Comparison of ENCODE assay signal across 15 mouse cellular contexts in genomic region chr16:77502916-77503315, GRCm38 (mm10).
DNase-seq lines count a peak whose midpoint lies in the region; ATAC-seq and TF ChIP-seq lines count a peak whose summit lies in the region.
"Had no signal": no experiment of that assay in that cellular context is flagged by ENCODE, and none has a peak within 500 bp of the region (broad histone marks: within the 10 kb centered on the region; RNA-seq: fewer than 3 reads in every experiment).

No protein-coding gene starts in this region.

- no peak for TF ChIP-seq CTCF in cortical plate, adult 2 months (IDR thresholded peaks at IDR 0.05; ENCODE audit: extremely low read depth, insufficient read depth, low read length)

- no peaks in the 10 kb centered on the region for H3K9me3 ChIP-seq in heart, embryonic 15.5 days (replicated peaks)
- no peaks in the 10 kb centered on the region for H3K9me3 ChIP-seq in midbrain, embryonic 12.5 days

- no peaks in the 10 kb centered on the region for H3K27me3 ChIP-seq in heart, embryonic 15.5 days
- no peaks in the 10 kb centered on the region for H3K27me3 ChIP-seq in midbrain, embryonic 12.5 days
- H3K27me3 ChIP-seq: CH12.LX, Patski had no signal

- H3K4me1 ChIP-seq in heart, embryonic 15.5 days (replicated peaks): peaks cover 15% of the 10 kb centered on the region
- no peaks in the 10 kb centered on the region for H3K4me1 ChIP-seq in cortical plate, adult 2 months (ENCODE audit: control insufficient read depth, insufficient read depth, low read length)
- peaks cover 15% of the 10 kb centered on the region for H3K4me1 ChIP-seq in midbrain, embryonic 12.5 days

- 0 out of 2 replicates have a peak overlapping the region, but pooled peaks have one; percentile 21 for H3K4me2 ChIP-seq in heart, embryonic 15.5 days
- peak overlapping the region; percentile 27 for H3K4me2 ChIP-seq in midbrain, embryonic 12.5 days (replicated peaks)

- no peak for TF ChIP-seq POLR2A in cortical plate, adult 2 months (IDR thresholded peaks at IDR 0.05; ENCODE audit: extremely low read depth, insufficient read depth, low read length)

- 65% methylated on average over 5 of the region's 5 CpGs for WGBS in heart, embryonic 15.5 days
- 69% methylated on average over 5 of the region's 5 CpGs for WGBS in midbrain, embryonic 12.5 days

- H3K4me3 ChIP-seq in heart, embryonic 15.5 days: no peak overlapping the region
- H3K4me3 ChIP-seq in cortical plate, adult 2 months (ENCODE audit: insufficient read depth, low read length): peak overlapping the region; percentile 18; the same call in 1 of the 2 replicates
- H3K4me3 ChIP-seq in midbrain, embryonic 12.5 days: 0 out of 2 replicates have a peak overlapping the region, but pooled peaks have one; percentile 6

- H3K9ac ChIP-seq in heart, embryonic 15.5 days: no peak overlapping the region
- no peak overlapping the region for H3K9ac ChIP-seq in midbrain, embryonic 12.5 days (replicated peaks)

- ATAC-seq in heart, embryonic 15.5 days (replicated peaks; ENCODE audit: insufficient number of reproducible peaks, insufficient read depth, low FRiP score, low read depth): no peak
- ATAC-seq in midbrain, embryonic 12.5 days (ENCODE audit: low FRiP score, low read depth): no peak
- no peak for ATAC-seq in erythroblast, adult 5-6 weeks (replicated peaks; ENCODE audit: low FRiP score, poor library complexity, severe bottlenecking)
- ATAC-seq: Patski had no signal

- no peaks in the 10 kb centered on the region for H3K36me3 ChIP-seq in heart, embryonic 15.5 days
- peaks cover 8% of the 10 kb centered on the region for H3K36me3 ChIP-seq in midbrain, embryonic 12.5 days

- no peak overlapping the region for H3K27ac ChIP-seq in heart, embryonic 15.5 days
- H3K27ac ChIP-seq in cortical plate, adult 2 months (ENCODE audit: insufficient read depth, low read length): no peak overlapping the region
- no peak overlapping the region for H3K27ac ChIP-seq in midbrain, embryonic 12.5 days (replicated peaks)
- H3K27ac ChIP-seq: macrophage had no signal

- DNase-seq in heart, adult 18-20 months: no peak
- DNase-seq in Muller cell, postnatal 12 days (ENCODE audit: inconsistent ontology term): peak; percentile 29
- DNase-seq in kidney, adult 18-20 months: no peak
- DNase-seq in adrenal gland, adult 18-20 months (ENCODE audit: low spot score in 2 of 2): no peak
- DNase-seq: adrenal gland, adult 8-10 months; cerebellum, postnatal 25 days; kidney, postnatal 10 days; spleen, adult 18-20 months had no signal
